Mouse (Mus musculus) lung, postnatal 10 days (tissue): ENCODE results near the gene Sdk1.

ENCODE experiments used
- DNase-seq: peaks from one replicate; pipeline ENCODE4 v3.0.0; 2021

Gene Sdk1

DNA sequence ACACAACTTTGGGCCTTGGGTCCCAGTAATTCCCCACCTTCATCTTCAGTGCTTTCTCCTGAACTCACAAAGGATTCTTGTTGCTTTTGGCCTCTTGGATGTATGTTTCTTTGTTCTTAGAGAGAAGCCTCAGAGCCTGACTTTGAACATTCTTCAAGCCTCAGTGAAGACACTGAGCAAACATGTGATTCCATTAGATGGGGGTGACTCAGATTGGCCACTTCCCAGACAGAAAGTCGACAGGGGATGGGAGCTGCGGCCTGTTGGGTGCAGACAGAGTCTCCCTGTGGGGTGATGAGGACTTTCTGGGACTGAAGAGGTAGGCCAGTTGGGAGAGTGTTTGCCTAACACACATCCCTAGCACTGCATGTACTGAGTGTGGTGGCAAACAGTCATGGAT is 405.3 kb downstream of the Sdk1 start:
- no peak for DNase-seq

- DNase-seq, result no peak
Observed at GRCm38 (mm10) chr5:141649831-141650375, 408.6 kb downstream of the Sdk1 start.

GRCm38 (mm10) chr5:141651690-141652377 is 410.5 kb downstream of the Sdk1 start:
- DNase-seq, result no peak

- no peak for DNase-seq
Observed at GRCm38 (mm10) chr5:141676371-141676770, 435.1 kb downstream of the Sdk1 start.

- no peak for DNase-seq
Observed at GRCm38 (mm10) chr5:141677034-141677433, 435.7 kb downstream of the Sdk1 start.

DNA sequence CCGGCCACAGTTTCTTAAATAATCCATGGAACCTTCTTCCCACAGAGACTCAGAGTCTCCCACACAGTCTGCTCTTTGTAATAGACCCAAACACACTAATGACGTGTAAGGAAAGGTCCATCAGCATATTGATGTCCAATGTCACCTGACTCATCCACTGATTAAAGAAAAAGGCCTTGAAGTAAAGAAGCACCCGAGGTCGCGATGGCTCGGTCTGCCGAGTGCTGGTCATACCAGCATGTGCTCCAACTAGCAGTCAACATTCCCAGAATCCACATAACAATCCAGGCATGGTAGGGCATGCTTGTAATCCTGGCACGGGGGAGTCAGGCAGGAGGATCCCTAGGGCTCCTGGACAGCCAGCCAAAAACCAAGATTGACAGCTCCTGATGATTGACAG is 436.6 kb downstream of the Sdk1 start:
- no peak for DNase-seq

GRCm38 (mm10) chr5:141686876-141687420 is 445.7 kb downstream of the Sdk1 start:
- DNase-seq, result no peak

DNA sequence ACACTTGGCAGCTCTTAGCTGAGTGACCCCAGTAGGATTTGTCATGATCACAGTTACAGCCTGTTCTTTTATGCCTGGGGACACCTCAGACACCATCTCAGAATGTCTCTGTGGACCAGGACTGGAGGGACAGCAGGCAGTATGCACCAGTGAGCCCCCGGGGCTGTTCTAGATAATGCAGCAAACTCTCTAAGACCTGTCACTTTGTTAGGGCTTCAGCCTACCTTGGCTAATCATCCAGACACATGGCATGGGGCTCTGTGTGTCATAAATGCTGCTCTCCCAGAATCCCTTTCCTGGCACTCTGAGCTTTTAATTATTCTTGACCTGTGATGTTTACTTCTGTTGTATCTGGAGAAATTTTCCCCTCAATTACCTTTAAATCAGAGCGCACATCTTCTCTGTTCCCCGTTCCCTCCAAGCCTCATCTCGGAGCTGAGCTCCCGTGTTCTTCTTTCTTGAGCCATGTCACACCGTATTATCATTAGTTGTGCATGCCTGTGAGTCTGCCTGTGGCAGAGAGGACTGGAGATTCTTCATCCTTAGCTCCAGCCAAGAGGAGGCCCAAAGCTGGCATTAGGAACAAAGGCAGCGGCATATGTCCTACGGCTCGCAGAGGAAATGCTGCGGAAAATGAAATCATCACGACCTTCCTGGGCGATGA is 448.3 kb downstream of the Sdk1 start:
- DNase-seq, result no peak

DNA sequence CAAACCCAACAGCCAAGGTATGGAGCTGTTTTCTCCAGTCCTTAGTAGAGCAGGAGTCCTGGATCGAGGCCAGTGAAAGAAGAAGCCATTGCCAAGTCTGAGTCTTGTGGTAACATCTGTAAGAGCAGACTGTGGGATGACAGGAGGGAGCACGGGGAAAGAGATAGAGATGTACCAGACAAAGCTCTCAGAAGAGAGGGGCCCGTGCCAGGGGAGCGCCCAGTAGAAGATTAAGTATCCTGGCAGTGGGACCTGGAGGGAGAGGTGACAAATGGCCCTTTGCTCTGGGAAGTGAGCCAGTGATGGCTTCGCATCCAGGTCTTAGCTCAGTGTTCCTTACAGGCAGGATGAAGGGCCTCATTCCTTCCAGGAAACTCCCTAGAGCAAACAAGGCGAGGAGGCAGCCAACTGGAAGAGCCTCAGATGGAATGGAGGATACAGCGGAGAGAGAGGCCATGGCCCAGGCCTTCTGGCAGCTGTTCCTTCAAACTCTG is 450.2 kb downstream of the Sdk1 start:
- DNase-seq, result peak; percentile 58

- DNase-seq, result no peak
Observed at GRCm38 (mm10) chr5:141693716-141694115, 452.4 kb downstream of the Sdk1 start.

GRCm38 (mm10) chr5:141694901-141695300 is 453.6 kb downstream of the Sdk1 start:
- DNase-seq, result no peak

- no peak for DNase-seq
Observed at GRCm38 (mm10) chr5:141698406-141698805, 457.1 kb downstream of the Sdk1 start.

DNA sequence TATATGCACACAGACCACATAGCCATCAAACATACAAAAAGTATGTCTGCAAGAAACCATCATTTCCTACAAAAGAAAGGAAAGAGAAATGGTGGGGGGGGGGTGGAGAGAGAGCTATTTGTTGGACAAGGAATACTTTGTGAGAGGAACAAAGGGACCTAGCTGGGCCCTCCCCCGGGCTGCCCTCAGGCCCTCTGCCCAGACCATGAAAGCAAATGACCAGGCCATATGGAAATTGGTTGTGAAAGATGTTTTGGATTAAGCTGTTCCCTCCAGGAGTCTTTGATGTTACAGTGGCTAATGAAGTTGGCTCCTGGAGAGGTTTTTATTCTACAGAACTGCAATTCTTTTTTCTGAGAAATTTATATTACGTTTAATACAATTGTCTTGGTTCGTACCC is 479.5 kb downstream of the Sdk1 start:
- no peak for DNase-seq

DNA sequence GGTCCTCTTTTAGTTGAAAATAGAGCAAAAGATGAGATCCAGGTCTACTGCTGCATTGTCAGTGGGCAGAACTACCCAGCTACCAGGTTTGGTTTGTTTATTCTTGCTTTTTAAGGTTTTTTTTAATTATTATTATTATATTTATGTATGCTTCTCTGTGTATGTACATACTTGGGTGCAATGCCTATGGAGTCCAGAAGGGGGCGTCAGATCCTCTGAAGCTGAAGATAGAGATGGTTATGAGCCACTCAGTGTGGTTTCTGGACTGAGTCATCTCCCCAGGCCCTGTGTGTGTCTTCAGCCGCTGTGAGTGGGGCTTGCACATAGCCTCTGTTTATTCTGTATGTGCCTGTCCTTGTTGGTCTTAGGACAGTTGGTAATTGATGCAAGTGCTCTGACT is 486.7 kb downstream of the Sdk1 start:
- no peak for DNase-seq

DNA sequence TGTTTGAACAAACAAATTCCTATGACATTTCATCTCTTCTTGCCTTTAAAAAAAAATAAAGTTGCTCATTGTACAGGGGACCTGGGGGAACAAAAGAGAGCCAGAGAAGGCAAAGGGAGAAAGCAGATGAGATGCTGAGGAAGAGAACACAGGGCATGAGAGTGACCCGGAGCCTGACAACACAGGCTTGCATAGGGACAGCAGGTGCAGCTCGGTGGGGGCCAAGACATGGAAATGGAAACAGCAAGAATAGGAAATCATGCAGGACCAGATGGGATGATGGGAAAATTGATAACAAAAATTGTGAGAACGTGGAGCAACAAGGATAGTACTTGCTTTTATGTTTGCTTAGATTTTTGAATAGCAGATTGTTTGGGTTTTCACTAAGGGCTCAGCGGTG is 488.7 kb downstream of the Sdk1 start:
- no peak for DNase-seq

- no peak for DNase-seq
Observed at GRCm38 (mm10) chr5:141738725-141739124, 497.4 kb downstream of the Sdk1 start.

DNA sequence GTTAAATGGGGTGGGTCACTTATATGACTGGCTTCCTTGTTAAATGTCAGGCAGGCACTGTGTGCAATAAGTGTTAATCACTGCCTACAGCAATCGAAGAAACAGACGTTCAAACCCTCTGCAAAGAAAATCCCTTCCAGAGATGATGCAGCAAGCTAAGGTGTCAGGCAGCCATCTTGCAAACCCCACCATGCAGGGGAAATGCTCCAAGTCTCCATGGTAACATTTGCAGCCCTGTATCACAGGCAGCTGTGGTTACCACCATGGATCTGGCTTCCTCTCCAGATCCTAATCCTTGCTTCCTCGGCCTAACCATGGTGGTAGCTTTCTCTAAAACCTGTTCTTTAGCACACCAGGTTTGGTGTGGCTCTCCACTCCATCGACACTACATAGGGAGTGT is 507.5 kb downstream of the Sdk1 start:
- no peak for DNase-seq

GRCm38 (mm10) chr5:141754278-141754677 is 513.0 kb downstream of the Sdk1 start:
- DNase-seq, result no peak

- DNase-seq, result peak; percentile 65
Observed at GRCm38 (mm10) chr5:141758885-141759284, 517.6 kb downstream of the Sdk1 start.

DNA sequence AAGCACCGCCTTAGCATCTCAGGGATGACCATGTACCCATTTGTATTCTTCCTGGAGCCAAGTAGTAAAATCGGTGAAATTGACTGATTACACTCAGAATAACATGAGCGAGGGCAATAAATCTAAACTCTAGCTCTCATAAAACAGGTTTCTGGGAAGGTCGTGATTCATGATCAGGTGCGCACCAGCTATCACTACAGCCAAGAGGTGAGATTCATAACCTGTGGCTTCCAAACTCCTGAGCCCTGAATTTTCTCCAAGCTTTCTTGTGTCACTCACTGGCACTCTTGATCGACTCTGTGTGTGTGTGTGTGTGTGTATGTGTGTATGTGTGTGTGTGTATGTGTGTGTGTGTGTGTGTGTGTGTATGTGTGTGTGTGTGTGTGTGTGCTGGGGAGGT is 522.8 kb downstream of the Sdk1 start:
- DNase-seq, result no peak

DNA sequence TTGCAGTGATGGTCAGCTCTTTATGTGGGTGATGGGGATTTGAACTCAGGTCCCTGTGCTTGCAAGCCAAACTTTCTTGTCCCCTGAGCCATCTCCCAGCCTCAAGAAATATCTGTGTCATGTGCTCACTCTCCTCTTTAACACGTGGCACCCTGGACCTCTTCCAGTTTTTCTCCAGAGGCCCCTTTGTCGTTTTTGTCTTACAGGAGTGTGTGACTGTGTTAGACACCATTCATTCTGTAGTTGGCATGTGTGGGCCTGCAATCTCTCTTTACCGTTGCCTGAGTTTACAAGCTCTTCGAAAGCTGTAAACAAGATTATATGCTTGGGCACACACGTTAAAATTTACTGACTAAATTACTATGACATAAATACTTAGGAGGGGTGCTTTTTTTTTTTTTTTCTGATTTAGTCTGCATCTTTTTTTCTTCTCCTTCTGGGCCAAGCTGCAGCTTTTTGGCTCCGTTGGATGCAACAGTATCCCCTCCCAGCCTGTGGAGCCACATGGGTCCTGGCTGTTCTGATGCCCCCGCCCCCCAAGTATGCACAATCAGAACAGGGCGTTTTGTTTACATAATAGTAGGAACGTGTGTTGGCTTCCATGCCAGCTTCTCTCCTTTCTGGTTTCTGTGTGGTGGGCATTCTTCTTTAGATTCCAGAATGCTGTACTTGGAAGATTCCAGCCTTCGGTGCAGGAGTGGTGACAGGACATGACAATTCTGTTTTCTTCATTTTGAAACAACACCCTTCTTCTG is 527.6 kb downstream of the Sdk1 start:
- DNase-seq, result peak; percentile 53

DNA sequence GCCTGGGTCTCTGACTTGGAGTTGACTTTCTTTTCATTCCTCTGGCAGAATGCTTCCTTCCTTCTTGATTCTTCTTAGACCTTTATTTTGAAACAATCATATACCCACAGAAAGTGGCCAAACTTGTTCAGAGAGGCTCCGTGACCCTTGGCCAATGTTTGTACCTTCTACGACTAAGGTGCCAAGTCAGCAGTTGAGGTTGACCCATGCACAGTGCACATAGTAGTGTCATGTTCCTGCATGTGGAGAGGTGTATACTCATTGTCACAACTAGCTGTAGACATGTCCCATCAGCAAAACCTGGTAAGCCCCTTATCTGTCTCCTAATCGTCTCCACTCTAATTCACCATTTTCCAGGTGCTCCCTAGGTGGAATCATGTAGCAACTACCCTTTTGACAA is 530.2 kb downstream of the Sdk1 start:
- no peak for DNase-seq

DNA sequence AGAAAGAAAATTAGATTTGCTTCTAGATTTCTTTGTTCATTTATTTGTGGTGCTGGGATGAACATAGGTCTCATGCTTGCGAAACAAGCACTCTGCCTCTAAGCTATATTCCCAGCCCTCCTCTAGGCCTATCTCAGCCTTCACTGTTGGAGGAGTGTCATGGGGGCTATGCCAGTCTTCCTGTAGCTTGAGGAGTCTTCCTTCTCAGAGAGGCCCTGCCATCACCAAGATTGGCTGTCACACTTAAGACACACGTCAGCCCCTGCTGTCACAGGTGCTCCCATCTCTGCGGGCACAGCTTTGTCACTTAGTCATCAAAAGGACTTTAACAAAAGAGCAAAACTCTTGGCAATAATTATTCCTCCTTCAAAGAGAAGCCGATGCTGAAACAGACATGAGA is 536.9 kb downstream of the Sdk1 start:
- no peak for DNase-seq
